Mouse (Mus musculus) megakaryocyte, embryonic 14.5 days (primary cell): ENCODE measurements at regions not wholly inside any gene's neighbourhood (a gene's known extent, or its start where the extent isn't known, plus 50 kb on each side); places are given as distances from the start of the nearest gene placed in this dataset.

Experiments
- H3K27me3 ChIP-seq: replicated peaks from 2 replicates; pipeline ENCODE3; 2012; ENCODE audit warnings: inconsistent platforms
- H3K36me3 ChIP-seq: replicated peaks from 2 replicates; pipeline ENCODE3; 2012; ENCODE audit warnings: low read length, inconsistent platforms, mixed read lengths
- H3K4me1 ChIP-seq: 2 replicates; pipeline ENCODE4 v1.6.1; 2012; ENCODE audit warnings: inconsistent platforms
- H3K4me3 ChIP-seq: replicated peaks from 2 replicates; pipeline ENCODE3; 2012; ENCODE audit warnings: moderate library complexity, mild to moderate bottlenecking, inconsistent platforms
- H3K9me3 ChIP-seq: 2 replicates; pipeline ENCODE4 v1.6.1; 2012; ENCODE audit warnings: inconsistent platforms
- FLI1 ChIP-seq: IDR thresholded peaks from 2 replicates; pipeline ENCODE4 v1.6.1; 2012; ENCODE audit warnings: low read length, inconsistent platforms, mixed read lengths
- GATA1 ChIP-seq: IDR thresholded peaks from 3 replicates; pipeline ENCODE4 v1.6.1; 2012; ENCODE audit warnings: mixed read lengths, low read length, inconsistent platforms, borderline replicate concordance

- Histone ChIP-seq H3K9me3 (peaks cover 6% of the 10 kb centered on the region; the same call in 1 of the 2 replicates), H3K36me3 (no peaks in the 10 kb centered on the region), H3K27me3 (peaks cover 18% of the 10 kb centered on the region), H3K4me1 (no peaks in the 10 kb centered on the region), H3K4me3 (no peak overlapping the region)
- TF ChIP-seq FLI1: no peak
- TF ChIP-seq GATA1: no peak
Observed at GRCm38 (mm10) chr13:45213116-45213834, 134.8 kb downstream of the Gm9817 start.

- no peak for TF ChIP-seq FLI1
- TF ChIP-seq GATA1: no peak
- H3K9me3 ChIP-seq: peaks cover 6% of the 10 kb centered on the region; the same call in 1 of the 2 replicates
- H3K4me1 ChIP-seq: no peaks in the 10 kb centered on the region
- H3K27me3 ChIP-seq: peaks cover 19% of the 10 kb centered on the region
- no peak overlapping the region for H3K4me3 ChIP-seq
- no peaks in the 10 kb centered on the region for H3K36me3 ChIP-seq
Observed at GRCm38 (mm10) chr13:45218251-45218650, 139.8 kb downstream of the Gm9817 start.

- Histone ChIP-seq H3K27me3 (peaks cover 24% of the 10 kb centered on the region), H3K9me3 (peaks cover 6% of the 10 kb centered on the region; the same call in 1 of the 2 replicates), H3K4me1 (no peaks in the 10 kb centered on the region), H3K4me3 (no peak overlapping the region), H3K36me3 (no peaks in the 10 kb centered on the region)
- no peak for TF ChIP-seq FLI1
- no peak for TF ChIP-seq GATA1
Observed at GRCm38 (mm10) chr13:45219671-45220070, 141.2 kb downstream of the Gm9817 start.

GRCm38 (mm10) chr13:45230804-45231203 lies 152.3 kb downstream of the Gm9817 start:
- Histone ChIP-seq H3K36me3 (no peaks in the 10 kb centered on the region), H3K27me3 (peaks cover 41% of the 10 kb centered on the region), H3K9me3 (peaks cover under 1% of the 10 kb centered on the region; the same call in 1 of the 2 replicates), H3K4me1 (peaks cover 2% of the 10 kb centered on the region; the same call in 1 of the 2 replicates), H3K4me3 (no peak overlapping the region)
- TF ChIP-seq FLI1: no peak
- TF ChIP-seq GATA1: no peak

- H3K4me1 ChIP-seq: no peaks in the 10 kb centered on the region
- no peaks in the 10 kb centered on the region for H3K36me3 ChIP-seq
- H3K4me3 ChIP-seq: no peak overlapping the region
- H3K9me3 ChIP-seq: peaks cover 9% of the 10 kb centered on the region; the same call in 1 of the 2 replicates
- TF ChIP-seq GATA1: no peak
- TF ChIP-seq FLI1: no peak
- H3K27me3 ChIP-seq: peaks cover 38% of the 10 kb centered on the region
Observed at GRCm38 (mm10) chr13:45235236-45235635, 154.3 kb upstream of the Mylip start.

- Histone ChIP-seq H3K4me3 (no peak overlapping the region), H3K4me1 (no peaks in the 10 kb centered on the region), H3K27me3 (peaks cover 31% of the 10 kb centered on the region), H3K36me3 (no peaks in the 10 kb centered on the region), H3K9me3 (peaks cover 9% of the 10 kb centered on the region; the same call in 1 of the 2 replicates)
- TF ChIP-seq FLI1 (no peak), GATA1 (no peak)
Observed at GRCm38 (mm10) chr13:45238258-45238657, 151.3 kb upstream of the Mylip start.

GRCm38 (mm10) chr13:45239153-45239552 lies 150.4 kb upstream of the Mylip start:
- TF ChIP-seq GATA1: no peak
- no peak for TF ChIP-seq FLI1
- no peaks in the 10 kb centered on the region for H3K4me1 ChIP-seq
- peaks cover 9% of the 10 kb centered on the region; the same call in 1 of the 2 replicates for H3K9me3 ChIP-seq
- no peak overlapping the region for H3K4me3 ChIP-seq
- H3K27me3 ChIP-seq: peaks cover 25% of the 10 kb centered on the region
- no peaks in the 10 kb centered on the region for H3K36me3 ChIP-seq

GRCm38 (mm10) chr13:45240009-45240653 lies 149.4 kb upstream of the Mylip start:
- Histone ChIP-seq H3K4me3 (no peak overlapping the region), H3K4me1 (no peaks in the 10 kb centered on the region), H3K36me3 (no peaks in the 10 kb centered on the region), H3K27me3 (peaks cover 20% of the 10 kb centered on the region), H3K9me3 (peaks cover 9% of the 10 kb centered on the region; the same call in 1 of the 2 replicates)
- TF ChIP-seq GATA1 (no peak), FLI1 (no peak)

- H3K9me3 ChIP-seq: no peaks in the 10 kb centered on the region
- no peak overlapping the region for H3K4me3 ChIP-seq
- no peaks in the 10 kb centered on the region for H3K4me1 ChIP-seq
- H3K27me3 ChIP-seq: peaks cover 7% of the 10 kb centered on the region
- TF ChIP-seq FLI1 (no peak), GATA1 (no peak)
- no peaks in the 10 kb centered on the region for H3K36me3 ChIP-seq
Observed at GRCm38 (mm10) chr13:45242261-45242660, 147.3 kb upstream of the Mylip start.

- no peak overlapping the region for H3K4me3 ChIP-seq
- no peaks in the 10 kb centered on the region for H3K4me1 ChIP-seq
- TF ChIP-seq FLI1 (no peak), GATA1 (no peak)
- no peaks in the 10 kb centered on the region for H3K9me3 ChIP-seq
- no peaks in the 10 kb centered on the region for H3K36me3 ChIP-seq
- H3K27me3 ChIP-seq: peaks cover 9% of the 10 kb centered on the region
Observed at GRCm38 (mm10) chr13:45242750-45243149, 146.8 kb upstream of the Mylip start.
